Mouse (Mus musculus) right cerebral cortex, postnatal 36 days (tissue): Measurements from ENCODE around the gene Iqca.
A peak's percentile ranks its signal among the peaks of the same experiment; 100 is the strongest.

ENCODE experiments used
- DNase-seq, 2 experiments: peaks; one replicate each; pipeline ENCODE4 v3.0.0; 2022; ENCODE audit warnings: low spot score in 2 of 2, mixed read lengths in 1 of 2

Iqca gene

GRCm38 (mm10) chr1:90132402-90132801 lies 20.8 kb downstream of the Iqca start:
- DNase-seq, result no peak

GRCm38 (mm10) chr1:90131982-90132381 lies 21.2 kb downstream of the Iqca start:
- no peak for DNase-seq

- DNase-seq, result no peak
These were observed 28.6 kb downstream of the Iqca start for GRCm38 (mm10) chr1:90124561-90124960.

DNA sequence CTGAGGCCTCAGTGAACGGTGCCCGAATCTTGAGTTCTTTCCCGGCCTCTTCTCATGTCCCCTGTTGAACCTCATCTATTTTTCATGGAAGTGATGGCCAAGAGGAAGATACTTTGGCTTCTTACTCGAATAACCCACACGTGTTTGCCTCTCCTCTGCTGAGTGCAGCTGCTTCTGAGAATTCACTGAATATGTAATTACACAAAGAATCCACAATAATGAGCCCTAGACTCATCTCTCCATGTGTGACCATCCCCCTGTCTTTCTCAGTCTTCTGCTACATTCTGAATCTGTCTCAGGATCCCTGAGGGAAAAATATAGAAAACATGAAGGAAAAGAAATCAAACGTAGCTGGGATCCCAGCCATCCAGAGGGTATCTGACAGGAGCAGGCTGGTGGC lies 32.5 kb downstream of the Iqca start:
- no peak for DNase-seq

DNA sequence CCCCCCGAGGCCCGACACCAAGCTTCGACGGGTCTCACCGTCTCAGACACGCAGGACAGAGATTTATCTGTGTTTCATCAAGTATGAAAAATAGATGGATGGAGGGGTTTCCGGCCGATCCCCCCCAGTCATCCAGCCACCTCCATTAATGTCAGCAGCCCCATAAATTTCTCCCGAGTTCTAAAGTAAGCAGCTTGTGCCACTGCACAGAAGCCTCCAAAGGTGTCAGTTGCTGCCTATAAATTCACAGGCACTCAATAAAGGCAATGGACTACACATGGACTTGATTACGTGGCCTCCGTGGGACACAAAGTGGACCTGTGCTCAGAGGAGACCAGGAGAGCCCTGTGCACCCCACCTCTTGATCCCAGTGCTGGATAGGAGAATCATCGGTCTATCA lies 34.0 kb downstream of the Iqca start:
- no peak for DNase-seq

GRCm38 (mm10) chr1:90117207-90117606 lies 36.0 kb downstream of the Iqca start:
- DNase-seq, result no peak

DNA sequence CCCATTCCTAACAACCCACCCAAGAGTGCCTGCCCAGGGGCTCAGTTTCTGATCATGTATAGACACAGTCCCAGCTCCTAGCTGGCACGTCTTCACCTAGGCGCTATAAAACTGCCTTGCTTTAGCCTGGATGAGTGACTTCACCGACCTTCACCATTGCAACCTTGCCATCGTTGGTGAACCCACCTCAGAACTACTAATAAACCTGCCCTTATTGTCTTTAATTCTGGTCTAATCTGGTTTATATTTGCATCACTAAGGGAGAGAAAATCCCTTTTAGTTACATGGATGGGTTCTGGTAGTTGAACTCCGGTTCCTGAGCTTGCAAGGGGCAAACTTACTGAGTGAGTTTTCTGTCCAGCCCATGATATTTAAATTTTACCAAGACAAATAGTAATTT lies 38.6 kb downstream of the Iqca start:
- no peak for DNase-seq

DNA sequence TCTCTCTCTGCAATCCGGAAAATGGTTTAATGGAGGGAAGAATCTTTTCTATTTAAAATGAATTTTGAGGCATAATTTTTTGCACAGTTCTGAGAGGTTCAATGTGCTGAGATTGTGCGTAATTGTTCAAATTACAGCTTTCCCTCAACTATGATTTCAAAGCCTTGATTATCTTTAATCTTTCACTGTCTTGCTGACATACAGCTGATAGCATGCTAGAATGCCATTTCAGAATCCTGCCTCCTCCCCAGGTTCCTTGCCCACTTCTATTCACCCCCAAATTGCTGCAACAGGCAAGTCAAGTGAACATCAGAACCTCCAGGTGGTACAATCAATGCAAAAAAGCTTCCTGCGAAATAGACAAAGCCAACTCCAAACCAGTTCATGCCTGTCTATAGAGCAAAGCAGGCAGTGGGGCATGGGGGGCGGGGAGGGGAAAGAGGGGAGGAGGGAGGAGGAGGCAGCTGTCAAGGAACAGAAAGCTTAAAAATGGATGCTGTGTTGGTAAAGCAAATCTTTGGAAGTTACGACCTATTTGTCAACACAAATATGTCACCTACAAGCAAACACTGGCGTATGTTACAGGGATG lies 39.5 kb downstream of the Iqca start:
- DNase-seq, result no peak

DNA sequence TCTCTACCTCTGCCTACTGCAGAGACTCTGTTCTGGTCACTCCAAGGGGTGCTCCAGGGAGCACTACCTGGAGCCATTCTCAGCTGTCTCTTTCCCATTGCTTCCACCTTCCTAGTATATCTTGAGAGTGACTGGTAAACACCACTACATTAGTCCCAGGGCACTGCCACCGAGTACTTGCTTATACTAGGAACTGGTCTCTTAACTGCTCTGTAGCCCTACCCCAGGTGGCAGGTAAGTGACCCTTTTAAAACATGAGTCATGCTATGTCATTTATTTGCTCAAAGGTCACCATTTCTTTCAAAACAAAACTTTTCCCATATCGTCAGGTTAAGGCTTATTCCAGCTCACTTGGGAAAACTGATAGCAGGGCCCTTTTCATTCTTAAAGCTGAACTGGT lies 40.5 kb downstream of the Iqca start:
- no peak for DNase-seq

DNA sequence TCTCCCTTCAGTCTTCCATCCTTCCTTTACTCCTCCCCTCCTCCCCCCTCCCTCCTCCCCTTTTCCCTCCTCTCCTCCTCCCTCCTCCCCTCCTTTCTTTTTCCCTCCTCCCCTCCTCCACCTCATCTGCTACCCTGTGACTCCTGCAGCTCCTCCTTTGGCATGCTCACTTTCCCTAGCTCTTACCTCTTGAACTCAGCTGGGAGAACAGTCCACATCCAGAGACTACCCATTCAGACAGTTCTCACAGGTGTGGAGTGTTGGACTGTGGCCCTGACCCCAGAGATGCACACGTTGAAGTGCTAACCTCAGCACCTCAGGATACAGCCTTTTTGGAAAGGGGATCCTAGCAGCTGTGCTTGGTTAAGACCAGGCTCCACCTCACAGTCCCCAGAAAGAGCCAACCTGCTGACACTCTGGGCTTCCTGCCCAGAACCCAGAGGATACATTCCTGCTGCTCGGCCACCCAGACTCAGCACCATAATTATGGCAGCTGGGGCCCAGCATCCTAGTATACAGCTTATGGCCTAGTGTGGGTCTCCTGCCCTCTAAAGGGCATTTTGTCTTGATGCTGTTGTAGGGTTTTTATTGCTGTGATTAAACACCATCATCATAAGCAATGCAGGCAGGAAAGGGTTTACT lies 41.9 kb downstream of the Iqca start:
- DNase-seq, result no peak

GRCm38 (mm10) chr1:90103896-90104487 lies 49.2 kb downstream of the Iqca start:
- no peak for DNase-seq

DNA sequence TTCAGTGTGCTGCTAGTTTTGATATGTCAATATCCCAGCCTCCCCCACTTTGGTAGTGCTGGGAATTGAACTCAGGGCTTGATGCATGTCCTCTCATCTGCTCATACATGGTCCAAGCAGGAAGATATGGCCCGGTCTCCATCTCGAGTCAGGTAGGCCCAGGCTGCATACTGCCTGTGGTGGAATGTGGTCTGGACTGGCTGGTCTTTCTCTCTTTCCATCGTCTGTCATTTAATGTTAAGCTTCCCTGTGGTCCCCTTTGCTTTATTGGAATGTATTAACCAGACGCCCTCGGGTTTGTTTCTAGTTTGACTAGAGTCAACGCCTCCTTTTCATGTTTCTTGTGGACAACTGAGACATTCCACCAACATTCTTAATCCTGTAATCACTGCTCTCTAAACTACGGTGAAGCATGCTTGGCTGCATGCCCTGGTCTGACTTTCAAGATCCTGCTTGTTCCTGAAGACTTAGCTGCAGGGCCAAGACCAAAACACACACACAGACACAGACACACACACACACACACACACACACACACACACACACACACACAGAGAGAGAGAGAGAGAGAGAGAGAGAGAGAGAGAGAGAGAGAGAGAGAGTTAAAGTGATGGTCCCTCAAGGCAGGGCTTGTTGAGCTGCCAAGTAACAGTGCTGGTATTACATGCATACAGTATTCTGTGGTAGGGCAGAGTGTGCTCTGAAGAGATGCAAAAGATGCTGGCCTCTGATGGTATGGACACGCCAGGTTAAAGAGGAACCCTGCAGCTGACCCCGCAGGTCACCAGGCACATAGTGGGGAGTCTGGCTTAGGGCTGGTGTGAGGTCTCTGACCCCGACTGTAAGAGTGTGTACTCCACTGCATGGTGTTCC lies 52.6 kb downstream of the Iqca start:
- no peak for DNase-seq

DNA sequence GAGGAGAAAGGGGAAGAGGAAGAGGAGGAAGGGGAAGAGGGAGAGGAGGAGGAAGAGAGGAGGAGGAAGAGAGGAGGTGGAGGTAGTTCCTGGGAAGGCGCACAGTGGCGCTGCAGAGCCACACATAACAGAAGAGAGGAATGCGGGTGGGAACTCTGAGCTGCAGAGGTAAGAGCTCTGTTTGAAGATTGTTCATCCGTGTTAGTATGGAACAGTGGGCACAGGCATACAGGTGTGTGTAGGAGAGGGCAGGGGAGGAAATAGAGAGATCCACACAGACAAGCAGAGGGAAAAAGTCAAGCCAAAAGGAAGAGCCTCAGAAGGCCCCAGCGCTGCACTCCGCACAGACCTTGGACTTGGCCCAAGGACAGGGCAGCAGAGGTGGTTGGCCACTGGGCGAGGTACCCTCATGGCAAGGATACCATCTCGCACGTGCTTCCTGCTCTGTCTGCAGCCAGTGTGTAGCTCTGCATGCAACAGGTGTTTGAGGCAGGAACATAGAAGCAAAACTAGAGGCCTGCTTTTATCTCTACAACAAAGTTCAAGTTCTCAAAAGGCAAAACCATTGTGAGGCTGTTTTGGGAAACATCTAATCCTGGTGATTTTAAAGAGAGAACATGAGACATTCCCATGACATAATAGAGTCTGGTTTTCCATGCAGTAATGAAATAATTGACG lies 60.2 kb downstream of the Iqca start:
- no peak for DNase-seq

DNA sequence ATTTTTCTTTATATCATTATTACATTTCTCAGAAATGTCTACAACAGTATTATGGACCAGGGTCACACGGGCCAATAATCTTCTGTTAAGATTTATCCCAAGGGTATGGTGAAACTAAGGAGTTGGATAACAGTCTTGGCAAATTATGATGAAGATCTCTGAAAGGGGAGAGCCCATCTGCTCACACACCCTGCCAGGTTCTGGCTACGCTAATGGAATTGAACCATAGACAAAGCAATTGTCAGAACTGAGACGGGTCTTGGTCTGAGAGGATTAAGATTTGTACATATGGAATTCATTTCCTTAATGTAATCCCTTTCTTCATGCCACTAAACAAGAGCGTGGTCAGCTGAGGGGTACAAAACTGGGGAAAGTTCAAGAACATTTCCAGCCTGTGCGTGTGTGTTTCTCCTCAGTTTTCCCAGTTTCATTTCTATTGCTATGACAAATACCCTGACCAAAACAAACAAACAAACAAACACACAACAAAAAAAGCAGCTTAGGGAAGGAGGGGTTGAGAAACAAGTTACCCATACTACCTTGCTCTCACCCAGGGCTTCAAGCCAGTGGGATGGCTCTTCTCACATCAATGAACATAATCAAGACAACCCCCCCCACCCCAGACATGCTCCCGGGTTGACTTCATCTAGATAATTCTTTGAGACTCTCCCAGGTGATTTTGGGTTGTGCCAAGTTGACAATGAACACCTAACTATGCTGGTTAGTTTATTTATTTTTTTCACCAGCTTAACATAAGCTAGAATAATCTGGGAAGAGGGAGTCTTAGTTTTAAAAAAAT lies 64.8 kb downstream of the Iqca start:
- no peak for DNase-seq

DNA sequence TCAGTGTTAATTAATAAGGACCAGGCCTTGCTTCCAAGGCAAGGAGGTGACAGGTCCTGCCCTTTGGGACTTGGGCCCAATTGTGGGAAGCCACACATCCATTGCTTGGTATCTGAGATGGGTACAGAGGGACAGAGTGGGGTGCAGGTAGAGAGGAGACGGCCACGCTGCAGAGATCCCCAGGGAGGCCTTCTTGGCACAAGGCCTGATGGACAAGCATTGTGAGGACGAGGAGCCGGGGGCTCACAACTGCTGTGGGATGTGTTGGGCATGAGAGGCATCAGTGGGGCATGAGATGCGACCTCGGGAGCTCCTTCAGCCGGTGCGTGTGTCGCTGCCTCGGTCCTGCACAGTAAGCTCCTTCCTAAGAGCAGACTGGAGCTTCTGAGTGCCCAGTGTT lies 66.7 kb downstream of the Iqca start:
- DNase-seq, result no peak

DNA sequence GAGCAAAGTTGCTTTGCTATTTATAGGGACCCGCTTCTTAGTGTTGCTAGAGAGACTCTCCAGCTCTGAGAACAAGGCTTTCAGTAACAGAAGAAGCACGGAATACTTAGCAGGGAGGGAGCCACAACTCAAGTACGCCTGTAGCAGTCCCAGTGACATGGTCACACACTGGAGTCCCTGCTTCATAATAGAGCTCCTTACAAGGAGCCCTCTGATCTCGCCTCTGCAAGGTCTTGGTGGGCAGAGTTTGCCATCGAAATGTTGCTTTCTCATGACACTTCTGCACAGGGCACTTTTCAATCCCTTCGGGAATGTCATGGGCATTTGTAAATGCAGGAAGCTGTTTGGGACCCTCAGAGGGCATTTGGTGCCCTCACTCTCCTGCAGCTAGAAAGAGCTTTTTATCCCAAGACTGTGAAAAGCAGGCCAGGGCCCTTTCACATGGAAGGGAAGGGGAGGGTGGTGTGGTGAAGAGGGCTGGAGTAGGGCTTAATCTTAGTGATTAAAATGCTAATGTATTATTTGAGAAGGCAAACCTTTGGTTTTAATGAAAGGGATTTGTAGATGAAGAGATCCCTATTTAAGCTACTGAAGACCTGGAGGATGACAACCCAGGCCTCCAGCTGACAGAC lies 67.6 kb downstream of the Iqca start:
- no peak for DNase-seq

- no peak for DNase-seq
These were observed 76.9 kb downstream of the Iqca start for GRCm38 (mm10) chr1:90076291-90076690.

GRCm38 (mm10) chr1:90074779-90075178 lies 78.4 kb downstream of the Iqca start:
- DNase-seq, result no peak

GRCm38 (mm10) chr1:90071812-90072580 lies 81.2 kb downstream of the Iqca start:
- no peak for DNase-seq

DNA sequence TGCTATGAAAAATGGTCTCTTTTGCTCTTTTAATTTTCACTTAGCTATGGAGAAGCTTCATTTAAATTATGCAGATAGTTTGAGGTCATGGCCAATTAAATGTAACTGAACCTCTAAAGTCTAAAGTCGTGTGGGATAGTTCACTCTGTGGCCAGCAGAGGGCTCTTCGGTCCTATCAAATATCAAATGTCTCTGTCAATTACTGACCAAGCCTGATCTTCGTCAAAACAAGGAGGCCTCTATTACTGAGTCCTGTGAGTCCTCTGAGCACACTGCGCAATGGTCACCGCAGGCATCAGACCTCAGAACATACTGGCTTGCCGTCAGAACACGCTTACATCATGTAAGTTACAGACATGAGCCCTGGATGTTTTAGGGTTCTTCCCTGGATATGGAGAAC lies 92.6 kb downstream of the Iqca start:
- peak; percentile 22 to 34 for DNase-seq
